20 mouse cellular contexts compared by ENCODE assay signal in genomic region chr9:100993937-100994336, GRCm38 (mm10). TPM values are rescaled to one million over a fixed set of nuclear protein-coding genes. Genes with fewer than 3 reads are reported as not detected.
DNase-seq lines count a peak whose midpoint lies in the region; ATAC-seq and TF ChIP-seq lines count a peak whose summit lies in the region.
"Had no signal": no experiment of that assay in that cellular context is flagged by ENCODE, and none has a peak within 500 bp of the region (broad histone marks: within the 10 kb centered on the region; RNA-seq: fewer than 3 reads in every experiment).

No protein-coding gene starts in this region.

- no peak overlapping the region for H3K27ac ChIP-seq in thymus, adult 2 months (ENCODE audit: control insufficient read depth, insufficient read depth, low read length)
- H3K27ac ChIP-seq: embryonic facial prominence, embryonic 10.5 days; embryonic facial prominence, embryonic 12.5 days; forebrain, embryonic 13.5 days; forebrain, embryonic 15.5 days had no signal

- H3K27me3 ChIP-seq in thymus, adult 2 months (ENCODE audit: control insufficient read depth, insufficient read depth, low read length) = no peaks in the 10 kb centered on the region
- H3K27me3 ChIP-seq: embryonic facial prominence, embryonic 12.5 days; forebrain, embryonic 13.5 days; forebrain, embryonic 15.5 days had no signal

- H3K4me1 ChIP-seq in thymus, adult 2 months (replicated peaks; ENCODE audit: control insufficient read depth, insufficient read depth, low read length) = peaks cover 6% of the 10 kb centered on the region
- H3K4me1 ChIP-seq in lung, adult 2 months (ENCODE audit: control insufficient read depth, insufficient read depth, low read length) = no peaks in the 10 kb centered on the region; the same call in 1 of the 2 replicates
- H3K4me1 ChIP-seq: embryonic facial prominence, embryonic 10.5 days; embryonic facial prominence, embryonic 12.5 days; forebrain, embryonic 13.5 days; forebrain, embryonic 15.5 days had no signal

- DNase-seq in thymus, adult 2 months = peak; percentile 3
- no peak for DNase-seq in thymus, adult 18-20 months
- DNase-seq in thymus, postnatal 0 days (ENCODE audit: low spot score) = peak; percentile 68
- peak; percentile 40 for DNase-seq in thymus, postnatal 14 days
- DNase-seq in thymus, postnatal 4 days = peak; percentile 31
- no peak for DNase-seq in right cerebral cortex, adult 2 months (ENCODE audit: low spot score in 2 of 2)
- DNase-seq in lung, adult 2 months = no peak
- DNase-seq: adrenal gland, adult 2 months; adrenal gland, postnatal 10 days; adrenal gland, postnatal 25 days; cerebellum, adult 11 months; cerebellum, adult 18-20 months; cerebellum, adult 9-10 months; cerebellum, postnatal 10 days; cerebellum, postnatal 25 days had no signal

- no peaks in the 10 kb centered on the region for H3K36me3 ChIP-seq in thymus, adult 2 months (ENCODE audit: control insufficient read depth, insufficient read depth, low read length)

- TF ChIP-seq CTCF in thymus, adult 2 months (IDR thresholded peaks at IDR 0.05; ENCODE audit: borderline replicate concordance, control insufficient read depth, extremely low read depth, insufficient read depth, low read length, poor library complexity) = no peak
- no peak for TF ChIP-seq CTCF in lung, adult 2 months (IDR thresholded peaks at IDR 0.05; ENCODE audit: insufficient read depth, low read length)

- no peak for TF ChIP-seq POLR2A in thymus, adult 2 months (IDR thresholded peaks at IDR 0.05; ENCODE audit: control insufficient read depth, extremely low read depth, insufficient read depth, low read length, poor library complexity)
- TF ChIP-seq POLR2A in lung, adult 2 months (IDR thresholded peaks at IDR 0.05; ENCODE audit: borderline replicate concordance, extremely low read depth, low read depth, low read length) = no peak

- ATAC-seq in inflammation-experienced regulatory T-cells, adult 6 months = no peak
- ATAC-seq: forebrain, embryonic 13.5 days; forebrain, embryonic 15.5 days had no signal

- WGBS in thymus, adult 2 months = 75% methylated on average over 4 of the region's 4 CpGs
- 72% methylated on average over 4 of the region's 4 CpGs for WGBS in lung, adult 2 months

- no peak overlapping the region for H3K4me3 ChIP-seq in thymus, adult 2 months (ENCODE audit: control insufficient read depth, insufficient read depth, low read length)
- no peak overlapping the region for H3K4me3 ChIP-seq in lung, adult 2 months (replicated peaks; ENCODE audit: extremely low read depth, low read depth, low read length)
- H3K4me3 ChIP-seq: embryonic facial prominence, embryonic 10.5 days; embryonic facial prominence, embryonic 12.5 days; forebrain, embryonic 13.5 days; forebrain, embryonic 15.5 days had no signal

RNA-seq across cellular contexts. Expression of gene Pccb, which starts 40.8 kb away (rescaled TPM):
- 43.4 and 43.8 TPM in 2 replicates for polyA plus RNA-seq in thymus, adult 2 months (2012; rRNA removed)
- polyA plus RNA-seq in thymus, postnatal 0 days (2015; fragmentation: Nextera tagmentation; extraction: Ambion mirVana) = 13.4 and 13.9 TPM in 2 replicates
- polyA plus RNA-seq in lung, adult 2 months (2012; rRNA removed) = 50.1 and 63.8 TPM in 2 replicates
- 1 to 10 TPM; 5.1 to 8.3 (median 8.1) TPM for polyA plus RNA-seq in inflammation-experienced regulatory T-cells, adult 6 months (2017; shearing (Covaris generic))

Comparison
In these comparisons a context has a peak if more than half of its experiments do, and no peak if none do; other contexts are left out.
1. DNase-seq: peak in thymus, adult 2 months (single experiment), thymus, postnatal 0 days (single experiment), thymus, postnatal 14 days (single experiment) and thymus, postnatal 4 days (single experiment); none in thymus, adult 18-20 months (0 of 2), right cerebral cortex, adult 2 months (0 of 2) and lung, adult 2 months (single experiment).